Mouse (Mus musculus) hindbrain, embryonic 13.5 days (tissue): ENCODE results near the gene Tmem163. TPM values are rescaled to one million over a fixed set of nuclear protein-coding genes. Genes with fewer than 3 reads are reported as not detected.

Source experiments
- ATAC-seq: fragments of 200-750 bp; cut with Nextera tagmentation; 2 replicates; pipeline ENCODE4 v1.8.0; 2017; ENCODE audit warnings: moderate TSS enrichment; ENCODE audit not compliant: low FRiP score
- H3K27ac ChIP-seq: fragments of 300-500 bp; sonication (generic); 2 replicates; pipeline ENCODE4 v1.5.1; 2015; ENCODE audit warnings: inconsistent platforms, mild to moderate bottlenecking, moderate library complexity
- H3K27me3 ChIP-seq: fragments of 300-500 bp; sonication (generic); 2 replicates; pipeline ENCODE4 v1.6.1; 2015; ENCODE audit warnings: mild to moderate bottlenecking, inconsistent platforms
- H3K36me3 ChIP-seq: fragments of 300-500 bp; sonication (generic); 2 replicates; pipeline ENCODE4 v1.6.1; 2015; ENCODE audit warnings: mild to moderate bottlenecking, inconsistent platforms
- H3K4me1 ChIP-seq: fragments of 300-500 bp; sonication (generic); replicated peaks from 2 replicates; pipeline ENCODE4 v1.6.1; 2015; ENCODE audit warnings: inconsistent platforms
- H3K4me2 ChIP-seq: fragments of 300-500 bp; sonication (generic); 2 replicates; pipeline ENCODE4 v1.6.1; 2015; ENCODE audit warnings: inconsistent platforms, mild to moderate bottlenecking, moderate library complexity
- H3K4me3 ChIP-seq: fragments of 300-500 bp; sonication (generic); 2 replicates; pipeline ENCODE4 v1.5.1; 2015; ENCODE audit warnings: mild to moderate bottlenecking, inconsistent platforms
- H3K9ac ChIP-seq: fragments of 300-500 bp; sonication (generic); 2 replicates; pipeline ENCODE4 v1.6.1; 2015; ENCODE audit warnings: mild to moderate bottlenecking, inconsistent platforms
- H3K9me3 ChIP-seq: fragments of 300-500 bp; sonication (generic); 2 replicates; pipeline ENCODE4 v1.6.1; 2016; ENCODE audit warnings: inconsistent platforms
- WGBS: fragments of 180-500 bp; shearing (Covaris S2); methylation state at CpG from one replicate; pipeline ENCODE4 v1.1.7; 2015; 5-methylcytosine and 5-hydroxymethylcytosine counted together
- polyA plus RNA-seq: library from polyadenylated mRNA; unstranded; fragments of >200 nt; fragmentation: Nextera tagmentation; extraction: Ambion mirVana; gene quantifications from 2 replicates; pipeline ENCODE4 v1.2.1, GENCODE M21; 2015

The Tmem163 gene
- polyA plus RNA-seq, 1 experiment from 2014 or later, result 47.5 TPM

DNA sequence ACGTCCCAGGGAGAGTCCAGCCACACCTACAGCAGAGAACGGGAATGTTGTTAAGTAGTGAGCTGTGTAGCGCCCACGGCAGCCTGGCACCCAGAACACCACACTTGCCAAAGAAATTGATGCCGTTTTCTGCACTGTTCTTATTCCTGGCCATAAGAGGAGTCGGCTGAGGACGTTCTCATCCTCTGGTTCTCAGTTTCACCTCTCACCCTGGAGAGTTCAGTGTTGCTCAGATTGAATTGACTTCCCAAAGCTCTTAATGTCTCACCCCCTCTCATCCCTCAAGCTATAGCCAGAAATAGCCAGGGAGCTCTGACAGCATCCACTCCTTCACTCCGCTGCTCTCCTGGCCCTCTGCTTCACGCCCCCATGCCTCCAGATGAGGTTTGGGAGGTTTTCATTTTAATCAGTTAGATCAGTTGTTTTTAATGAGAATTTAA is 239.9 kb downstream of the Tmem163 start:
- 80% methylated on average over 9 of the region's 9 CpGs for WGBS
- ATAC-seq, result no peak
- Histone ChIP-seq H3K36me3 (no peaks in the 10 kb centered on the region), H3K27me3 (no peaks in the 10 kb centered on the region), H3K4me1 (peaks cover 27% of the 10 kb centered on the region), H3K4me3 (no peak overlapping the region), H3K27ac (no peak overlapping the region), H3K9me3 (no peaks in the 10 kb centered on the region), H3K9ac (no peak overlapping the region), H3K4me2 (no peak overlapping the region)

DNA sequence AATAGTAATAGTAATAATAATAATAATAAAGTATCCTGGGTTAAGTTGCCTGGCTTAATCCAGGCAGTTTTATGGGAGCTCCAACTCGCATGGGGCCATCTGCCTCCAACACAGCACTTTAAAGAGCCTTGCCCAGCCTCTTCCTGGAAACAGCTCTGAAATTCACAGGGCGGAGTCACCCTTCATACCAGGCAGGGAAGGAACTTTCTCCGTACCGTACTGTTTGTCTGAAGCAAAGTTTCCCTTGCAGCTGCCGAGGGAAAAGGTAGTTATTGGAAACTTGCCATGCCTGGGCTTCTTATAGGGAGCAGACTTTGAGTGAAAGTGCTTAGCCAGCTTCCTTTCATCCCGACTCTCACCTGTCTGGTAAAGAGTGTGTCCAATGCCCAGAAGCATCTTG is 242.3 kb downstream of the Tmem163 start:
- Histone ChIP-seq H3K9ac (no peak overlapping the region), H3K9me3 (no peaks in the 10 kb centered on the region), H3K4me2 (no peak overlapping the region), H3K36me3 (no peaks in the 10 kb centered on the region), H3K27me3 (no peaks in the 10 kb centered on the region), H3K4me1 (peaks cover 23% of the 10 kb centered on the region), H3K4me3 (no peak overlapping the region), H3K27ac (no peak overlapping the region)
- no peak for ATAC-seq
- 86% methylated on average over 6 of the region's 6 CpGs for WGBS

Other genes with a start within 250 kb of the Tmem163 start
- gene Acmsd, start 49.9 kb upstream of the Tmem163 start, polyA plus RNA-seq, result 0.09 TPM in 1 of 2 replicates, not detected in the other
- gene Ccnt2, start 94.6 kb upstream of the Tmem163 start, polyA plus RNA-seq, result 113 and 124 TPM in 2 replicates
- 0.65 and 0.70 TPM in 2 replicates for gene Map3k19, start 175.5 kb upstream of the Tmem163 start, polyA plus RNA-seq
- 20.7 and 21.2 TPM in 2 replicates for gene Rab3gap1, start 189.2 kb upstream of the Tmem163 start, polyA plus RNA-seq